Mouse (Mus musculus) E14TG2a.4 (cell line): ENCODE measurements around the gene Best2.

Experiments
- CTCF ChIP-seq: conservative IDR thresholded peaks from 2 replicates; pipeline ENCODE4 v1.5.1; 2014; ENCODE audit warnings: low read length
- POU5F1 ChIP-seq: IDR thresholded peaks from 2 replicates; pipeline ENCODE4 v1.6.1; 2014; ENCODE audit warnings: low read length, borderline replicate concordance

GRCm38 (mm10) chr8:85037366-85037680, 23.0 kb upstream of the Best2 start:
- no peak for TF ChIP-seq CTCF
- TF ChIP-seq POU5F1 = no peak
